Mouse (Mus musculus) testis, adult 2 months (tissue): ENCODE results near the gene Bicd1.

Experiments
- CTCF ChIP-seq: fragments of 200-500 bp; IDR thresholded peaks from 2 replicates; pipeline ENCODE4 v1.5.1; 2012; ENCODE audit warnings: low read depth, mild to moderate bottlenecking, inconsistent platforms, low read length, moderate library complexity; ENCODE audit not compliant: control insufficient read depth, insufficient read depth, insufficient replicate concordance
- POLR2A ChIP-seq: fragments of 200-500 bp; IDR thresholded peaks from 2 replicates; pipeline ENCODE4 v1.6.1; 2012; ENCODE audit warnings: low read depth, mild to moderate bottlenecking, inconsistent platforms, low read length, moderate library complexity; ENCODE audit not compliant: control insufficient read depth

- TF ChIP-seq CTCF (no peak), POLR2A (no peak)
Measured at GRCm38 (mm10) chr6:149424748-149425147, 16.1 kb downstream of the Bicd1 start.
